Mouse (Mus musculus) lung, postnatal 36 days (tissue): ENCODE measurements around the gene Man2a1.
A peak's percentile ranks its signal among the peaks of the same experiment; 100 is the strongest.
"Not testable (repeated sequence)": the region's sequence is repeated elsewhere in the genome, so short reads cannot be mapped to it uniquely, and the experiment has no call there.

Experiments used
- DNase-seq: peaks from one replicate; pipeline ENCODE4 v3.0.0; 2022; ENCODE audit warnings: mixed read lengths

The Man2a1 gene

DNA sequence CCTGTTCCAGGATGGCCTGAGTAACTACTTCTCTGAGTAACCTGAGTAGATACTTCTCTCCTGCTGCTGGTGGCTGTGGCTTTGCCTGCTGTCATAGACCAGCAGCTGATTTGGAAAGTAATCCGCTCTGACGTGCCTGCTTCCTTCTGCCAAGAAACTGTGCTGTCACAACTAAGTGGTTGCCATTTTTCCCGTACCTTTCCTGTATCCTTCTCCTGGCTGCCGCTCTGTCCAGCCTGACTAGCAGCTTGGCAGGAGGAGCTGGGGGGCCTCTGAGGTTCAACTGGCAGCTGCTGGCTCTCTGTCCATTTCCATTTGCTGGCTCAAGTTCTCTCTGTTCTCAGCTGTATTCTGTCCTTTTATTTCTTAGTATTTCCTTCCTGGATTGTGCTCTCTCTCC lies 115.8 kb downstream of the Man2a1 start:
- DNase-seq = peak; percentile 69

DNA sequence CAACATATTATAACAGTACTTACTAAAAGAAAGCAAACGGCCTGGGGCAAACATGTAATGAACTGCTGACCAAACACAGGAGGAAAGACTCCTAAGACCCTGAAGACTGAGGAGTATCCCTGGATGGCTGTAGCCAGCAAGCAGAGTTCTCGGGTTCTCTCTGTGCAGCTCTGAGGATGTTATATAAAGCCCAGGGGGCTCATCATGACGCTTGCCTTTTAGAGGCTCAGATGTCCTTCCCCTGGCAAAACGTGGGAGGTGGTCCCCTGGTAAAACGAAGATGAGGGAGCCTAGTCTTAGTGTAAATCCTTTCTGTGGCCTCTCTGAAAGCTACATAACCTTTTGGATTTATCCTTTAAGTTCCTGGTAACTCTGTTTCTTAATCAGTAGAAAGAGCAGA lies 119.2 kb downstream of the Man2a1 start:
- DNase-seq = no peak

GRCm38 (mm10) chr17:64721112-64721511 lies 120.6 kb downstream of the Man2a1 start:
- peak; percentile 30 for DNase-seq

DNA sequence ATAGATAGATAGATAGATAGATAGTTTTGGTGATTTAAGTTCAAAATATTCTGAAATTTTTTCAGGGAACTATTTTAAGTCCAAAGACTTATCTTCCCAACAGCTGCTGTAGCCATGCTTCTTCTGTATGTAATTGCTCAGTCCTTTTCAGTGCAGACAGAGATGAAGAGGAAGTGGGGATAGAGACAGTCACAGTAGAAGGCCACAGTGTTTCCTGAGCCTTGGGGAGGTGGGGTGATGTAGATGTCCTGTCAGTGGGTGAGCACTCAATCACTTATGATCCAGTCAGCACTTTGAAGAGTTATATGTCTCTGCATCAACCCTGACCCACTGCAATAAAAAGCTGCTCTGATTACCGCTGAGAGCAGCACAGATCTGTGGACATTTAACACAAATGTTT lies 122.6 kb downstream of the Man2a1 start:
- DNase-seq = no peak

GRCm38 (mm10) chr17:64725214-64725613 lies 124.7 kb downstream of the Man2a1 start:
- DNase-seq = no peak

DNA sequence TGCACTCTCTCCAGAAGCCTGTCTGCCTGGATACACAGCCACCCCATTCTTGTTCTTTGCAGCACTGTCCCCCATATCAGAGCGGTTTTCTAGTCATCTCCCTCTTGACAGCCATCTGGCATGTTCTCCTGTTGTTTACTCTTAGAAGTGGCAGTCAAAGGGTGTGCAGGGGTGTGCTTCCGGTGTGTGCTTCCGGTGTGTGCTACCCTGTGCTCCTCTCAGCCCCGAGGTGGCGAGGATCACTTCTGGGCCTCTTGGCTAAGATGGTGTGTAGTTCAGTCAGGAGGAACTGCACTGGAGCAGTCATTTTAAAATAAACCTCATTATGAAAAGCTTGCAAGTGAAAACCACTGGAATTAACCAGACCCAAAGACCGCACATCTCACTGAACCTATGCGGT lies 125.5 kb downstream of the Man2a1 start:
- DNase-seq = peak; percentile 9

- peak; percentile 65 for DNase-seq
These were observed 135.0 kb downstream of the Man2a1 start for GRCm38 (mm10) chr17:64735492-64735891.

- no peak for DNase-seq
These were observed 137.4 kb downstream of the Man2a1 start for GRCm38 (mm10) chr17:64737918-64738317.

DNA sequence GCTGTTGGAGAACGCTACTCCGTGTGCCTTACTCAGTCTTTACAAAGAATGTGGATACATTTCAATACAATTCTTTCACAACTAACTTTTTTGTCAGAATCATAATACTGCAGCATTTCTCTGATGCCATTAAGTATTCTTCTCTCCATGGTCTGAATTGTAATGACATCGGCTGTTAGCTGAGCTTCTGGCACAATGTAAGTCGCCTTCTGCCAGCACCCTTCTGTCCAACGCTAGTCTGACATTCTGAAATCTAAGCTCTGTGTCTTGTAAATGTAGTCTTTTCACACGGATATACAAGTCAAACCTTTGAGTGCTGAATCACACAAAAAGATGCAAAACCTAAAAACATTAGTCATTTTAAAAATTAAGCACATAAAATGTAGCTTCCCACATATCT lies 138.6 kb downstream of the Man2a1 start:
- DNase-seq = no peak

DNA sequence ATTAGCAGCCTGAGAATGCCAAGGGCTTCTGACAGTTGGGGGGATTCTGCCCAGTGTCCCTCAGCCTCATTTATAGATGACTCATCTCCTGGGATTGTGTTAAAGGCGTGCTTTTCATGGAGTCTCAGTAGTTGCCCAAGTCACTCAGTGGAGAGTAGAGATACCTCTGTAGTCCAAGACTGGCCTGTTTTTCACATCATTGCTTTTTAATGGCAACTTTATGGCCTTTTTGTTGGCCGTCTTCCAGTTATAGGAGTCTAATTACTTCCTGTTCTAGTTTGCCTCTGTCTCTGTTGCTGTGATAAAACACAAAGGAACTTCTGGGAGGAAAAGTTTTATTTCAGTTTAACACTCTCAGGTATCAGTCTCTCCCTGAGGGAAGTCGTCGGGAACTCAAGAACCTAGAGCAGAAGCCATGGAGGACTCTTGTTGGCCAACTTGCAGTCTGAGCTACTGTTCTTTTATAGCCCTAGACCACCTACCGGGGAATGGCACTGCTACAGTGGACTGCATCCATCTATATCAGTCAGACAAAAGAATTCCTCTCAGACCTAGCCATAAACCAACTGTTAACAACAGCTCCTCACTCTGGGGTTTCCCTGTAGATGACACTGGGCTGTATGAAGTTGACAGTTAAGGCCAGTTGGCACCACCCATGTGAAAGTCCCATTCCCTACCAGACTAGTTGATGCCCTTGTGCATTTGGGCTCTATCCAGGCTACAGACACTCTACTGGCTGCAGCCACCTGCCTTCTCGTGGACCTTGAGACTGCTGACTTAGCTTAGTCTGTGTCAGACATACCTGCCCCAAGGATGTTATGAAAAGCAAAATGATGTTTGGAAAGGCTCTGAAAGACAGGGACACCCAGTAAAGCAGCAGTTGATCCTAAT lies 142.4 kb downstream of the Man2a1 start:
- DNase-seq = no peak

DNA sequence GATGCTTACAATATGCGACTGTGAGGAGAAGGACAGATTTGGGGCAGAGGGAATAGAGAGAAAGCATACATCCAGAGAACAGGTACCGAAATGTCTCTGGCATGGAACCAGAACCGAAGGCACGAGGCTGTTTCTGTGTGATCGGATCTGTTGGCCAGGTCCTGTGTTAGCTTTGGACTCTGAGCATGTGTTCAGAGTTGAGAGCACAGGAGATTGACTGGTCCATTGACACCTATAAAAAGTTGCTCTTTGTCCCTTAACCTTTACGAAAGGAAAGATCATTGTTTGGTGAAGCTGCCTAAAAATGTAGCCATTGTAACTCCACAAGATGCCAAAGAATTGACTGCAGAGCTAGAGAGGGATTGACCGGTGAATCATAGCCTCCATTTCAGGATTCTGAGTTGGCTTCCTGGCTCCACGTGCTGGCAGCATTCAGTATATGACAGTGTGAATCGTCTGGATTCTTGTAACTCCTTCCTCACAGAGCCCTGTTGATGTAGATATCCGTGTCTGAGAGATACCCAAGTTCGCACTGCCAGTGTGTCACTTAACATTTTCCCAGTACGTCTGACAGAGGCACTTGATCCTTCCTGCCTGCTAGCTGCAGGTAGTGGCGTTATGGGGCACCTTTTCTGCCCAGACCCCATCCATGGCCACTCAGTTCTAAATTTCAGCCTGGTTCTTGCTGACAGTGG lies 143.2 kb downstream of the Man2a1 start:
- DNase-seq = no peak

DNA sequence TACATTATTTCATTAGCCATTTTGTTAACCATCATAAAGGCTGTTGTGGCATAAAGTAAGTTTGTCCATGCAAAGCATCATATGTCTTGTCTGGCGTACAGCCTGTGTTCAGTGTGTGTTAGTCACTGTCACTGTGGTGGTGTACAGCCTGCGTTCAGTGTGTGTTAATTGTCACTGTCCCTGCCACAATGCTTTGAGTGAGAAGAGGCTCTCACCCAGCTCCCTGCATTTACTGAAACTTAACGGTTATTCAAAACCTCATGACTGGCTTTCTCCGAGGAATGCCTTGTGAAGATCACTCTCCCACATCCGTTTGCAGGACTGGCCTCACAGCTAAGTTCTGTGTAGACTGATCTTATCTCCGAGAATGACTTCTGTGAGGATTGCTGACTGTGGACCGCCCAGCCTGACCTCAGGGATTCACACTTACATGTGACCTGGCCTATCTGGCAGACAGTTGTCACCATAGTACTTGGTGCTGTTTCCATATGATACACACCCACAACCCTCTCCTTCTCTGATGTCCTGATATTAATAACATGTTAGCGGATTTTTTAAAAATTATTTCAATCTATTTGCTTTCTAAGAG lies 146.2 kb downstream of the Man2a1 start:
- no peak for DNase-seq

- DNase-seq = peak; percentile 11
These were observed 146.9 kb downstream of the Man2a1 start for GRCm38 (mm10) chr17:64747461-64747860.

DNA sequence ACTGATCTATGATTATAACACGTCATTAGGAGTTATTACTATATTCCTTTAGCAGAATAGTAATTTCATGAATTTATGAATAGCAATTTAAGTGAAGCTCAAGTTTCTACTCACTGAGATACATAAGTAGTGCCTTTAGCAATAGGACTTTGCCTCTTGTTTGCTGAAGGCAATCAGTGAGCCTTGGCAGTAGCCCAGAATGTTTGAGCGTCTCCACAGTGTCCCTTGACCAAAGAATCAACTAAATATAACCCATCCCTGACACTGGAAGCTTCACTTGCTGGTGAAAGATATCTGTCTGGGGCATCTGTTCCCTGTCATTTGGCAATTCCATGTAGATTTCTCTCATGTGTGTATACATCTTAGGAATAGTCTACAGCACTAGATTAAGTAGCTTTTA lies 147.6 kb downstream of the Man2a1 start:
- DNase-seq = peak; percentile 27

GRCm38 (mm10) chr17:64749146-64749545 lies 148.6 kb downstream of the Man2a1 start:
- no peak for DNase-seq

DNA sequence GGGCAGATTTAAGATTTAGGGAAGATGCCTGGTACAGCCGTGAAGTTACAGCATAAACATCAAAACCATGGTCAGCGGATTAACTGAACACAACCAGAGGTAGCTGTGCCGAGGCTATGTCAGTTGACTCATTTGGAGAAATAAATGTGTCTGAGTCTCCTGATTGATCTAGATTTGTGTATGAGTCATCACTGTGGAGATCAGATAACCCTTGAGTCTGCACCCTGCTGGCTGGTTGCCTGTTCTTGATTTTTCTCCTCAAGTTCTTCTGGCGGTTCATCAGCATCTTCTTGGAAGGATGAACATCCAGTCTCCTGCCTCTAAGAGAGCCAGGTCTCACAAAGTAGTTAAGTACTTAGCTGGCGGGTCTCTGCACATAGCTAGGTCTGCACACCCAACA lies 150.7 kb downstream of the Man2a1 start:
- DNase-seq = peak; percentile 14

- no peak for DNase-seq
These were observed 151.8 kb downstream of the Man2a1 start for GRCm38 (mm10) chr17:64752126-64753019.

DNA sequence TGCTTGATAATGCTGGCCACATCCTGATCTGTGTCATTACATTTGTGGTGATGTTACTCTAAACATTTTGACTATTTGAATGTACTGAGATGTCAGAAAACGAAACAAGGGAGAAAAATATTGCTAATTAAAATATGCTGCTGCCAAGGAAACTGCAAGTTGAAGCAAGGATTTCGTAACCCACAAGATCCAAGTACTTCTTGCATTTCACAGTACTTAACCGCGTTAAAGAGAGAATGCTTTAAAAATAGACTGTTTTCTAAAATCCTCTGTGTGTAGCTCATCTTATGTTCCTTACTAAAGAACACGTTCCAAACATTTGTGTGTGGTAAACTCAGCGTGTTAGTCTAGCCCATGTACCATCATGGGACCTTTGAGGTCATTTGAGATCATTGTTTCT lies 153.0 kb downstream of the Man2a1 start:
- peak; percentile 27 for DNase-seq

- peak; percentile 56 for DNase-seq
These were observed 153.8 kb downstream of the Man2a1 start for GRCm38 (mm10) chr17:64754142-64754863.

DNA sequence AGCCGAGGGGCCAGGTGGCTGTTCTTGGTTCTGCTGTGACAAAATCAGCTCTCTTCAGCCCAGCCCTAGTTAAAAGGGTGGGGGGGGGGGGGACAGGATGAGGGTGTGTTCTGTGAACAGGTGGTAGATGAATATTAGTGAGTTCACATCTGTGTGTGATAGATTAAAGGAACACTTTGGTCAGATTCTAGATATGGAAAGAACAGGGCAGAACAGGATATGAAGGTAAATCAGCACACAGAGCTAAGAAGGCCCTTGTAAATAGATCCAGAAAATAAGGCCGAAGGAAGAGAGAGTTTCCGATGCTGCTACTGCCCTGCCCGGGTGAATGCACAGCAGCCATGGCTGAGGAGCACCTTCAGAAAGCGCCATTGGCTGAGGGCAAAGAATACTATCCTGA lies 154.7 kb downstream of the Man2a1 start:
- no peak for DNase-seq

GRCm38 (mm10) chr17:64762651-64763050 lies 162.1 kb downstream of the Man2a1 start:
- DNase-seq = not testable (repeated sequence)

DNA sequence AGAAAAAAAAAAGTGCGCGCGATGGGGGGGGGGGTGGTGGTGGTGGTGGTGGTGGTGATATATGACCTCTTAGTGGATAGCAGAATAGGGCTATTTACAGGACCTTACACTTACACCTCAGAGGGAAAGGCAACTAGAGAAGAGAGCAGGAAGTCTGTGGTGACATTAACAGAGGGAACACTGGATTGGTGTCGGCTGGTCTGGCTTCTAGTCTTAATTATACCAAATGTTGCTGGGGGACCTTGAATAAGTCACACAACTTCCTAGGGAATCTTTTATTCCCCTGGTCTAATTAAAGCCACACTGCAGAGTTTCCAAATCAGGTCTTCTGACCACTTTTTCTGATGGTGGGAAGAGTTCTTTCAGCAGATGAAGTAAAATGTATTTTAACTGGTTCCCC lies 163.0 kb downstream of the Man2a1 start:
- no peak for DNase-seq
